Comparison of ENCODE assay signal across 9 mouse cellular contexts in the genomic region with DNA sequence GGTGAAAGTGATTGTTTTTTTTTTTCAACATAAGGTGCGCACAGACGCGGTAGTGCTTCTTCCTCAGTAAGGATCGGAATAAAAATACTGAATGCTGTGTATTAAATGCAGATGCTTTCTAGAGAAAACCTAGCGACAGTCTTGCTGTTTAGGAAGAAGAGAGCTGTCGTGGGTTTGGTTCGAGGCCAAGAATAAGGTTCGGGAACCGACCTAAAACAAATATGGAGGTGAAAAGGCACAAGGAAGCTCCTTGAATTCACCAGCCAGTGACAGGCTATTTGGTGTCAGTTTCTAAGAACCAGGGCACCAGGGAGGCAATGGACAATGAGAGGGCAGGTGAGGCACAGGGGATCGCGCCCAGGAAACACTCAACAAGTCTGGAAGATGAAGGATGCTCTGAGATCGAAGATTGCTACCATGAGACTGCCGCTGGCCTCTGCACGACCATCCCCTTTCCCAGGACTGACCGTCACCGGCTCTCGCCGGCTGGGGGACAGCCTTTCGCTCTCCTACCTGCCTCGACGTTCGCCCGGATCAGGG. TPM values are rescaled to one million over a fixed set of nuclear protein-coding genes. Genes with fewer than 3 reads are reported as not detected.
DNase-seq lines count a peak whose midpoint lies in the region; ATAC-seq and TF ChIP-seq lines count a peak whose summit lies in the region.
"Had no signal": no experiment of that assay in that cellular context is flagged by ENCODE, and none has a peak within 500 bp of the region (broad histone marks: within the 10 kb centered on the region; RNA-seq: fewer than 3 reads in every experiment).

No protein-coding gene starts in this region.

- H3K27ac ChIP-seq in layer of hippocampus, adult 2 months = peak overlapping the region; percentile 95
- no peak overlapping the region for H3K27ac ChIP-seq in bone marrow, adult 2 months (ENCODE audit: control insufficient read depth, insufficient read depth, low read depth, low read length, poor library complexity)
- peak overlapping the region; percentile 71 for H3K27ac ChIP-seq in heart, embryonic 16.5 days (ENCODE audit: low read length)
- H3K27ac ChIP-seq in liver, embryonic 13.5 days = no peak overlapping the region
- H3K27ac ChIP-seq: macrophage had no signal

- no peaks in the 10 kb centered on the region for H3K4me1 ChIP-seq in bone marrow, adult 2 months (ENCODE audit: control insufficient read depth, insufficient read depth, low read length)
- peaks cover 21% of the 10 kb centered on the region for H3K4me1 ChIP-seq in heart, embryonic 16.5 days (ENCODE audit: control insufficient read depth, insufficient read depth, low read length)
- H3K4me1 ChIP-seq in liver, embryonic 13.5 days (replicated peaks) = peaks cover 9% of the 10 kb centered on the region; the same call in 1 of the 2 replicates

- H3K4me3 ChIP-seq in layer of hippocampus, adult 2 months = peak overlapping the region; percentile 75
- H3K4me3 ChIP-seq in bone marrow, adult 2 months (replicated peaks; ENCODE audit: control insufficient read depth, low read depth, low read length) = peak overlapping the region; percentile 9
- H3K4me3 ChIP-seq in heart, embryonic 16.5 days (ENCODE audit: low read length) = peak overlapping the region; percentile 71
- H3K4me3 ChIP-seq in liver, embryonic 13.5 days (replicated peaks) = peak overlapping the region; percentile 56

- no peaks in the 10 kb centered on the region for H3K36me3 ChIP-seq in heart, embryonic 16.5 days (ENCODE audit: control insufficient read depth, insufficient read depth)
- H3K36me3 ChIP-seq in liver, embryonic 13.5 days = no peaks in the 10 kb centered on the region

- WGBS in bone marrow, adult 2 months = 7% methylated on average over 23 of the region's 23 CpGs
- 9% methylated on average over 23 of the region's 23 CpGs for WGBS in heart, embryonic 16.5 days
- WGBS in liver, embryonic 13.5 days (ENCODE audit: insufficient replicate concordance) = 15% methylated on average over 23 of the region's 23 CpGs

- H3K9ac ChIP-seq in heart, embryonic 16.5 days (ENCODE audit: low read length) = peak overlapping the region; percentile 85
- H3K9ac ChIP-seq in liver, embryonic 13.5 days = no peak overlapping the region

- no peak for DNase-seq in layer of hippocampus, adult 2 months (ENCODE audit: low spot score in 2 of 2)
- no peak for DNase-seq in layer of hippocampus, postnatal 36 days
- no peak for DNase-seq in liver, embryonic 13.5 days
- no peak for DNase-seq in ovary, postnatal 14 days (ENCODE audit: low spot score)
- DNase-seq in frontal cortex, adult 2 months (ENCODE audit: extremely low spot score in 1 of 2, low spot score in 1 of 2) = no peak
- no peak for DNase-seq in left cerebral cortex, adult 9 months (ENCODE audit: low spot score in 2 of 2)

- no peaks in the 10 kb centered on the region for H3K9me3 ChIP-seq in heart, embryonic 16.5 days (replicated peaks; ENCODE audit: control insufficient read depth, low read length)
- H3K9me3 ChIP-seq in liver, embryonic 13.5 days (replicated peaks) = no peaks in the 10 kb centered on the region

- no peak for TF ChIP-seq POLR2A in bone marrow, adult 2 months (IDR thresholded peaks at IDR 0.05; ENCODE audit: borderline replicate concordance, control insufficient read depth, low read depth, low read length)

- peak; percentile 11; the same call in 1 of the 2 replicates for ATAC-seq in heart, embryonic 16.5 days (replicated peaks; ENCODE audit: extremely low read depth, insufficient read depth, low FRiP score)
- no peak for ATAC-seq in liver, embryonic 13.5 days (ENCODE audit: low read depth)

- TF ChIP-seq CTCF in layer of hippocampus, adult 2 months (conservative IDR thresholded peaks at IDR 0.05) = no peak
- TF ChIP-seq CTCF in bone marrow, adult 2 months (IDR thresholded peaks at IDR 0.05; ENCODE audit: control insufficient read depth, insufficient read depth, low read length) = no peak

- H3K27me3 ChIP-seq in heart, embryonic 16.5 days (ENCODE audit: control insufficient read depth, insufficient read depth, low read length) = peaks cover 11% of the 10 kb centered on the region; the same call in 1 of the 2 replicates
- peaks cover 67% of the 10 kb centered on the region for H3K27me3 ChIP-seq in liver, embryonic 13.5 days

- H3K4me2 ChIP-seq in heart, embryonic 16.5 days (ENCODE audit: low read depth, low read length) = peak overlapping the region; percentile 78
- H3K4me2 ChIP-seq in liver, embryonic 13.5 days = peak overlapping the region; percentile 59

RNA-seq across cellular contexts. Expression of gene Hdgfl3, which starts 1.1 kb away (rescaled TPM):
- total RNA-seq in layer of hippocampus, adult 2 months (2021) = 10 to 100 TPM; 62.1 to 64.3 TPM
- 10 to 100 TPM; 57.7 to 60.4 TPM for total RNA-seq in layer of hippocampus, postnatal 36 days (2021)
- 1.1 and 1.4 TPM in 2 replicates for polyA plus RNA-seq in bone marrow, adult 2 months (2011; ENCODE audit: insufficient read depth, insufficient read length, low replicate concordance, missing spikeins)
- polyA plus RNA-seq in heart, embryonic 16.5 days (2015; fragmentation: Nextera tagmentation; extraction: Ambion mirVana) = 9.7 and 9.9 TPM in 2 replicates
- 0.66 and 0.71 TPM in 2 replicates for polyA plus RNA-seq in liver, embryonic 13.5 days (2015; fragmentation: Nextera tagmentation; extraction: Ambion mirVana)
- 45.8 and 48.8 TPM in 2 replicates for polyA plus RNA-seq in frontal cortex, adult 2 months (2012; rRNA removed)

RNA-seq across cellular contexts. Expression of gene Bnc1, which starts 59.0 kb away (rescaled TPM):
- under 1 TPM in 1 of 2 experiments, not detected in 1; 0.07 TPM for total RNA-seq in layer of hippocampus, adult 2 months (2021)
- not detected for total RNA-seq in layer of hippocampus, postnatal 36 days (2021)
- not detected in 2 replicates for polyA plus RNA-seq in bone marrow, adult 2 months (2011; ENCODE audit: insufficient read depth, insufficient read length, low replicate concordance, missing spikeins)
- 2.7 and 3.0 TPM in 2 replicates for polyA plus RNA-seq in heart, embryonic 16.5 days (2015; fragmentation: Nextera tagmentation; extraction: Ambion mirVana)
- polyA plus RNA-seq in liver, embryonic 13.5 days (2015; fragmentation: Nextera tagmentation; extraction: Ambion mirVana) = 0.62 and 0.80 TPM in 2 replicates
- 0.02 TPM in 1 of 2 replicates, not detected in the other for polyA plus RNA-seq in frontal cortex, adult 2 months (2012; rRNA removed)
- polyA plus RNA-seq: macrophage had no signal

Comparison
In these comparisons a context has a peak if more than half of its experiments do, and no peak if none do; other contexts are left out.
1. H3K27ac ChIP-seq: peak in layer of hippocampus, adult 2 months (single experiment) and heart, embryonic 16.5 days (single experiment); none in bone marrow, adult 2 months (single experiment) and liver, embryonic 13.5 days (single experiment).
2. H3K4me3 ChIP-seq: peak in every context shown above with its lines; median percentile 75 in layer of hippocampus, adult 2 months; 71 in heart, embryonic 16.5 days; 56 in liver, embryonic 13.5 days; 9 in bone marrow, adult 2 months.